Mouse (Mus musculus) intestine, postnatal 0 days (tissue): ENCODE data around the gene Slc30a10. TPM values are rescaled to one million over a fixed set of nuclear protein-coding genes. Genes with fewer than 3 reads are reported as not detected.

ENCODE experiments used
- ATAC-seq: fragments of 200-750 bp; cut with Nextera tagmentation; 2 replicates; pipeline ENCODE4 v1.8.0; 2017; ENCODE audit warnings: mild to moderate bottlenecking, moderate TSS enrichment, moderate library complexity
- H3K27ac ChIP-seq: fragments of 300-500 bp; sonication (generic); 2 replicates; pipeline ENCODE4 v1.5.1; 2014; ENCODE audit warnings: mild to moderate bottlenecking, low read depth, low read length, moderate library complexity
- H3K27me3 ChIP-seq: fragments of 300-500 bp; sonication (generic); replicated peaks from 2 replicates; pipeline ENCODE4 v1.6.1; 2014; ENCODE audit warnings: low read length, mixed read lengths; ENCODE audit not compliant: control insufficient read depth, insufficient read depth
- H3K36me3 ChIP-seq: fragments of 300-500 bp; sonication (generic); 2 replicates; pipeline ENCODE4 v1.6.1; 2014; ENCODE audit warnings: mild to moderate bottlenecking, moderate library complexity; ENCODE audit not compliant: control insufficient read depth, insufficient read depth
- H3K4me1 ChIP-seq: fragments of 300-500 bp; sonication (generic); replicated peaks from 2 replicates; pipeline ENCODE4 v1.6.1; 2014; ENCODE audit warnings: antibody characterized with exemption, low read length, mixed read lengths; ENCODE audit not compliant: control insufficient read depth, insufficient read depth
- H3K4me2 ChIP-seq: fragments of 300-500 bp; sonication (generic); replicated peaks from 2 replicates; pipeline ENCODE4 v1.6.1; 2014; ENCODE audit warnings: low read depth, mild to moderate bottlenecking, moderate library complexity
- H3K4me3 ChIP-seq: fragments of 300-500 bp; sonication (generic); 2 replicates; pipeline ENCODE4 v1.5.1; 2014; ENCODE audit warnings: low read depth, low read length
- H3K9ac ChIP-seq: fragments of 300-500 bp; sonication (generic); 2 replicates; pipeline ENCODE4 v1.6.1; 2014; ENCODE audit warnings: mild to moderate bottlenecking, low read depth, low read length
- H3K9me3 ChIP-seq: fragments of 300-500 bp; sonication (generic); 2 replicates; pipeline ENCODE4 v1.6.1; 2016; ENCODE audit warnings: mixed run types; ENCODE audit not compliant: control insufficient read depth
- CTCF ChIP-seq: sonication (generic); IDR thresholded peaks from 2 replicates; pipeline ENCODE4 v1.5.1; 2016; ENCODE audit warnings: low read depth, mild to moderate bottlenecking, control low read depth, antibody characterized with exemption, moderate library complexity
- WGBS: fragments of 180-500 bp; shearing (Covaris S2); extraction: QIAGEN DNeasy Blood & Tissue Kit; methylation state at CpG from one replicate; pipeline ENCODE4 v1.1.7; 2014; 5-methylcytosine and 5-hydroxymethylcytosine counted together
- polyA plus RNA-seq: library from polyadenylated mRNA; unstranded; fragments of >200 nt; fragmentation: Nextera tagmentation; extraction: Ambion mirVana; gene quantifications from 2 replicates; pipeline ENCODE4 v1.2.1, GENCODE M21; 2015

Gene Slc30a10
- polyA plus RNA-seq, 1 experiment from 2014 or later = 8.5 TPM

DNA sequence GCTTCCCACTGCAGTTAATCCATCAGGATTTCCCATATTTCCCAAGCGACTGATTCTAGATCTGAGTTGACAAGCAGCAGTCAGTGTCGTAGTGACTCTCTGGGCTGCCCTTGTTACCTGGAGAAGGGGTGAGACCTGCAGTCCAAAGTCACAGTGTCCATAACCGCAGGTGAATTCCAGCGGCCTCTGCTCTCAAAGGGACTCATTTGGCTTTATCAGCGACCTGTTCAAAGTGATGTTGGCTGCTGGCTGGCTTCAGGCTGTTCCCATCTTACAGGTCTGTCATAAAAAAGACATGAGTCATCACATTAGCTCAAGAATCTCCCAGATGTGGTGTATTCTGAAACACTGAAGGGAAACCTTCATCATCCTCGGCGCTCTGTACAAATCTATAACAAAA lies 5.7 kb upstream of the Slc30a10 start:
- ATAC-seq = peak; percentile 70
- Histone ChIP-seq H3K27me3 (no peaks in the 10 kb centered on the region), H3K4me3 (no peak overlapping the region), H3K36me3 (no peaks in the 10 kb centered on the region), H3K9ac (no peak overlapping the region), H3K9me3 (no peaks in the 10 kb centered on the region), H3K27ac (peak overlapping the region; percentile 41; the same call in 1 of the 2 replicates), H3K4me2 (peak overlapping the region; percentile 33; the same call in 1 of the 2 replicates), H3K4me1 (no peaks in the 10 kb centered on the region)
- 52% methylated on average over 7 of the region's 7 CpGs for WGBS
- no peak for TF ChIP-seq CTCF

DNA sequence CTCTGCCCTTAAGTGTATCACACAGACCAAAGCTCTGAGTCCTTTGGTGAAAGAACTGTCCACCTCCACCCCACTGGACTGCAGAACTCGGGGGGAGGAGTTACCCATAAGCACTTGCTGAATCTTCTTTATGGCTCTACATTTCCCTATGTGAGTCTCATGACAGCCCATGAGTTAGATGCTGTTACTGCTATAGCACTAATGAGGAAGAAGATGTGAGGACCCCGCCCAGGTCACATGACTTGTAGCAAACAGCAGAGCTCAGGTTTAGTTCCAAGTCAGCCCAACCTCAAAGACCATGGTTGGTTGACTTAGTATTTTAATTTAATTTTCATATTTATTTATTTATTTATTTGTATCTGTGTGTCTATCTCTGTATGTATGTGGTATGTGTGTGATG lies 4.9 kb upstream of the Slc30a10 start:
- Histone ChIP-seq H3K27ac (peak overlapping the region; percentile 74), H3K4me2 (peak overlapping the region; percentile 49), H3K9me3 (no peaks in the 10 kb centered on the region), H3K27me3 (no peaks in the 10 kb centered on the region), H3K4me1 (no peaks in the 10 kb centered on the region), H3K4me3 (no peak overlapping the region), H3K9ac (no peak overlapping the region), H3K36me3 (no peaks in the 10 kb centered on the region)
- WGBS = 47% methylated on average over 2 of the region's 2 CpGs
- TF ChIP-seq CTCF = no peak
- ATAC-seq = peak; percentile 61

DNA sequence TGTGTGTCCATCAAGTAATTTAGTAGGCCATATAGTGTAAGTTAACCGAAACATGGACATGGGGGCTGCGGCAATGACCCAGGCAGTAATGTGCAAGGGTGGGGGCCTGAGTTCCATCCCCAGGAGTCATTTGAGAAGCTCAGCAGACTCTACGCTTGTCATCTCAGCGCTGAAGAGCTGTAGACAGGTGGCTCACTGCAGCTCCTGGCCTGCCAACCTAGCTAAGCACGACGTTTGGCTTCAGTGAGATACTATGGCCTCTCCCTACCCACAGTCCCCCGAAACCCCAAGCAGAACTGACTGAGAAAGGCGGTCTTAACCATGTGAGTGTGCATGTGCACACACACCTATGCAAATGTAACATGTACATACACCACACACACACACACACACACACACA lies 3.6 kb upstream of the Slc30a10 start:
- 71% methylated on average over 8 of the region's 8 CpGs for WGBS
- ATAC-seq = no peak
- Histone ChIP-seq H3K27ac (peak overlapping the region; percentile 74), H3K4me1 (no peaks in the 10 kb centered on the region), H3K4me2 (peak overlapping the region; percentile 49), H3K9ac (peak overlapping the region; percentile 38), H3K9me3 (no peaks in the 10 kb centered on the region), H3K27me3 (peaks cover 8% of the 10 kb centered on the region; the same call in 1 of the 2 replicates), H3K36me3 (no peaks in the 10 kb centered on the region), H3K4me3 (peak overlapping the region; percentile 21)
- TF ChIP-seq CTCF = no peak

DNA sequence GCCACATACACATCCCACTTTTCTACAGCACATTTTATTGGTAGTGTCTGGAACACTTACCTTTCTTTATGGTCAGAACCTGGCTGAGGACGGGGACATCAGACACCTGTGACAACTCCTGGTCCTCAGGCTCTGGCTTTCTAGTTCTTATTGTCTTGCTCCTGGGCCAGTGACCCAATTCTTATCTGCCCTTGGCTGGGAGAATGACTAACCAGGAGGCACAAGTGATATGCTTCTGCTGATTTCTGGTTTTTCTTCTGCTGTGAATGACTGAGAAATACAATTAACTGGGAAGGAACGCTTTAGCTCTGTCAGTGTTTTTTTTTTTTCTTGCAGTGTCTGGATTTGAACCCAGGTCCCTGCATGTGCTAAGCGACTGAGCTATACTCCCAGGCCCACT lies 3.2 kb upstream of the Slc30a10 start:
- no peak for ATAC-seq
- 64% methylated on average over 3 of the region's 3 CpGs for WGBS
- Histone ChIP-seq H3K27me3 (peaks cover 8% of the 10 kb centered on the region; the same call in 1 of the 2 replicates), H3K36me3 (no peaks in the 10 kb centered on the region), H3K9me3 (no peaks in the 10 kb centered on the region), H3K27ac (peak overlapping the region; percentile 74; the same call in 1 of the 2 replicates), H3K9ac (no peak overlapping the region), H3K4me2 (peak overlapping the region; percentile 49; the same call in 1 of the 2 replicates), H3K4me3 (peak overlapping the region; percentile 21), H3K4me1 (no peaks in the 10 kb centered on the region; the same call in 1 of the 2 replicates)
- TF ChIP-seq CTCF = no peak

DNA sequence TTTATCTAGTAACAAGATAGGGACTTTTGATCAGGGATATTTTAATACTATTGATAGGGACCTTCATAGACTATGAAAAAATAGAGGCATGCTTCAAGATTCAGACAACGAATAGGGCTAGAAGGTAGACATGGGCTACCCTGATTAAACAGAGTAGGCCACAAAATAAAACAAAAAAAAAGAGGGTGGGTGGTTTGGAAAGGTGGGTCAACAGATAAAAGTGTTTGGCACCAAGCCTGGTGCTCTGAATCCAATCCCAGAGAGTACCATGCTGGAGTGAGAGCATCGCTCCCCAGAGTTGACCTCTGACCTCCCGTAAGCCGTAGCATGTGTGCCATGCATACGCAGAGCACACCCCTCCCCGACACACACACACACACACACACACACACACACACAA lies 2.2 kb upstream of the Slc30a10 start:
- no peak overlapping the region for H3K27ac ChIP-seq
- peaks cover 8% of the 10 kb centered on the region; the same call in 1 of the 2 replicates for H3K27me3 ChIP-seq
- H3K9ac ChIP-seq = no peak overlapping the region
- TF ChIP-seq CTCF = no peak
- ATAC-seq = no peak
- no peak overlapping the region for H3K4me2 ChIP-seq
- WGBS = 71% methylated on average over 6 of the region's 6 CpGs
- H3K9me3 ChIP-seq = no peaks in the 10 kb centered on the region
- H3K36me3 ChIP-seq = no peaks in the 10 kb centered on the region
- H3K4me1 ChIP-seq = no peaks in the 10 kb centered on the region; the same call in 1 of the 2 replicates
- H3K4me3 ChIP-seq = no peak overlapping the region

DNA sequence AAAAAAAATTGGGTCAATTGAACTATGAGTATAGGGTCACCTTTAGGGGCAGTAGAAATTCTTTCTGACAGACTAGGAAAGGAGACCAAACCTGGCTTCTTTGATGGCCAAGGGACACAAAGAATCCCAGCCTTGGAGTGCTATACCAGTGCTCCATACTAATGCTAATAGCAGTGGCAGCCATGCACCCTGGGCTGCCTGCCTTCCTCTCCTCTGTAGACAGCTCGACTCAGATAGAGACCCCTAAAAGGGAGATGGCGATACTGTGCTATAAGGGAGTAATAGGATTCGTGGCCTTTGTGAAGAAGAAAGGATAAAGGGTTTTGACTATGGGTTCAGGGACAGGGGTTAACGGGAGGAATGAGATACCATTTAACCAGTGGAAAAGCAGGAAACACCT lies 504 bp upstream of the Slc30a10 start:
- ATAC-seq = no peak

More for the DNA sequence above, 504 bp upstream of the Slc30a10 start:
- peak overlapping the region; percentile 58; the same call in 1 of the 2 replicates for H3K4me3 ChIP-seq
- 0 out of 2 replicates have a peak overlapping the region, but pooled peaks have one; percentile 60 for H3K9ac ChIP-seq
- no peaks in the 10 kb centered on the region; the same call in 1 of the 2 replicates for H3K4me1 ChIP-seq
- TF ChIP-seq CTCF = no peak
- no peaks in the 10 kb centered on the region for H3K9me3 ChIP-seq
- WGBS = 32% methylated on average over 4 of the region's 4 CpGs
- H3K27me3 ChIP-seq = peaks cover 8% of the 10 kb centered on the region; the same call in 1 of the 2 replicates
- peak overlapping the region; percentile 85; the same call in 1 of the 2 replicates for H3K27ac ChIP-seq
- peak overlapping the region; percentile 86 for H3K4me2 ChIP-seq
- H3K36me3 ChIP-seq = no peaks in the 10 kb centered on the region
